Mouse (Mus musculus) gastrocnemius, postnatal 14 days (tissue): ENCODE results near the gene Cited1. TPM values are rescaled to one million over a fixed set of nuclear protein-coding genes. Genes with fewer than 3 reads are reported as not detected.
"Not testable (repeated sequence)": the region's sequence is repeated elsewhere in the genome, so short reads cannot be mapped to it uniquely, and the experiment has no call there.

Experiments
- DNase-seq: peaks from one replicate; pipeline ENCODE4 v3.0.0; 2021; ENCODE audit warnings: mixed read lengths
- intact Hi-C: fragments of 180-260 bp; cut with DNase I; formaldehyde crosslinking; loops from one replicate; pipeline ENCODE4 v1.15.1; 2025; ENCODE audit warnings: low total_unique reads
- long read RNA-seq, 2 experiments: library from polyadenylated mRNA; stranded (forward); transcript quantifications; one replicate each; pipeline ENCODE4 v2.0.0; 2021
- microRNA-seq, 2 experiments: library from miRNA; unstranded; fragments of <30 nt; microRNA quantifications; one replicate each; pipeline ENCODE4 v1.2.0; 2021
- total RNA-seq, 2 experiments: library from RNA; stranded (reverse); gene quantifications; 2 replicates each; pipeline ENCODE4 v1.2.3; 2021

The Cited1 gene
- 1 to 10 TPM; 2.1 to 2.5 TPM for total RNA-seq
- long read RNA-seq, experiment 1, partial matches to known transcripts, result 0 of 2 reads
- long read RNA-seq, experiment 1, other reads (novel, unspliced or antisense), result 1 of 2 reads
- long read RNA-seq, experiment 2, partial matches to known transcripts, result 0 of 1 reads
- long read RNA-seq, experiment 2, other reads (novel, unspliced or antisense), result 0 of 1 reads

- DNase-seq, result peak; percentile 33
- intact Hi-C loops, result no loop called here
Observed at GRCm38 (mm10) chrX:102251937-102252860, at the start of gene Cited1. Gene Cited1, minus strand, starts transcription at chrX:102252181.

- no peak for DNase-seq
- intact Hi-C loops, result no loop called here
Observed at GRCm38 (mm10) chrX:102284889-102285288, 32.9 kb upstream of the Cited1 start.

GRCm38 (mm10) chrX:102262620-102263345, 10.8 kb upstream of the Cited1 start:
- intact Hi-C loops, result no loop called here
- peak; percentile 54 for DNase-seq

GRCm38 (mm10) chrX:102259772-102260171, 7.8 kb upstream of the Cited1 start:
- intact Hi-C loops, result no loop called here
- DNase-seq, result no peak

- peak; percentile 27 for DNase-seq
- intact Hi-C loops, result no loop called here
Observed at GRCm38 (mm10) chrX:102253892-102254291, 1.9 kb upstream of the Cited1 start.

GRCm38 (mm10) chrX:102251221-102251936, 602 bp downstream of the Cited1 start:
- no peak for DNase-seq
- intact Hi-C loops, result no loop called here

- no peak for DNase-seq
- intact Hi-C loops, result no loop called here
Observed at GRCm38 (mm10) chrX:102250891-102251170, 1.1 kb downstream of the Cited1 start.

- intact Hi-C loops, result no loop called here
- DNase-seq, result no peak
Observed at GRCm38 (mm10) chrX:102250150-102250890, 1.7 kb downstream of the Cited1 start.

GRCm38 (mm10) chrX:102244334-102244733, 7.6 kb downstream of the Cited1 start:
- intact Hi-C loops, result no loop called here
- no peak for DNase-seq

- DNase-seq, result peak; percentile 20
- intact Hi-C loops, result loop anchor here (5.0 kb wide), 1 partner anchor 258 kb away; no protein-coding TSS in a partner anchor
Observed at GRCm38 (mm10) chrX:102219126-102219525, 32.9 kb downstream of the Cited1 start.

GRCm38 (mm10) chrX:102215356-102215755, 36.6 kb downstream of the Cited1 start:
- not testable (repeated sequence) for DNase-seq
- intact Hi-C loops, result loop anchor here (5.0 kb wide), 1 partner anchor 262 kb away; no protein-coding TSS in a partner anchor

Small RNA genes within 50 kb of the gene (microRNA-seq; reads per million reads assigned to microRNA genes)
- gene Gm26318, result 0 reads per million in 2 experiments

Other genes with a start within 250 kb of the Cited1 start
- 1 to 10 TPM; 1.2 to 2.0 TPM for gene Rtl5, start 180.9 kb downstream of the Cited1 start, total RNA-seq
- gene Pin4, start 132.7 kb downstream of the Cited1 start, total RNA-seq, result 10 to 100 TPM; 23.9 to 28.3 TPM
- gene Ercc6l, start 95.1 kb downstream of the Cited1 start, total RNA-seq, result under 1 TPM; 0.69 to 0.88 TPM
- 100 to 1,000 TPM; 766 to 779 TPM for gene Rps4x, start 62.8 kb downstream of the Cited1 start, total RNA-seq